Mouse (Mus musculus) lung, embryonic 16.5 days (tissue): Measurements from ENCODE around the gene Impg1. TPM values are rescaled to one million over a fixed set of nuclear protein-coding genes. Genes with fewer than 3 reads are reported as not detected.

ENCODE experiments used
- ATAC-seq: fragments of 200-750 bp; cut with Nextera tagmentation; 2 replicates; pipeline ENCODE4 v1.8.0; 2017; ENCODE audit warnings: low read depth, mild to moderate bottlenecking, moderate library complexity
- H3K27ac ChIP-seq: fragments of 300-500 bp; sonication (generic); 2 replicates; pipeline ENCODE4 v1.5.1; 2014; ENCODE audit warnings: mild to moderate bottlenecking, control low read depth, low read length
- H3K27me3 ChIP-seq: fragments of 300-500 bp; sonication (generic); 2 replicates; pipeline ENCODE4 v1.6.1; 2014; ENCODE audit warnings: low read depth, low read length, mixed read lengths; ENCODE audit not compliant: control insufficient read depth, insufficient read depth
- H3K36me3 ChIP-seq: fragments of 300-500 bp; sonication (generic); 2 replicates; pipeline ENCODE4 v1.6.1; 2014; ENCODE audit warnings: low read length; ENCODE audit not compliant: control insufficient read depth, insufficient read depth
- H3K4me1 ChIP-seq: fragments of 300-500 bp; sonication (generic); replicated peaks from 2 replicates; pipeline ENCODE4 v1.6.1; 2014; ENCODE audit warnings: low read length, mixed read lengths; ENCODE audit not compliant: control insufficient read depth, insufficient read depth
- H3K4me2 ChIP-seq: fragments of 300-500 bp; sonication (generic); 2 replicates; pipeline ENCODE4 v1.6.1; 2014; ENCODE audit warnings: low read depth, low read length, control low read depth
- H3K4me3 ChIP-seq: fragments of 300-500 bp; sonication (generic); 2 replicates; pipeline ENCODE4 v1.5.1; 2014; ENCODE audit warnings: mild to moderate bottlenecking, low read length, control low read depth
- H3K9ac ChIP-seq: fragments of 300-500 bp; sonication (generic); 2 replicates; pipeline ENCODE4 v1.6.1; 2014; ENCODE audit warnings: low read length, control low read depth
- H3K9me3 ChIP-seq: fragments of 300-500 bp; sonication (generic); 2 replicates; pipeline ENCODE4 v1.6.1; 2016; ENCODE audit warnings: low read length; ENCODE audit not compliant: control insufficient read depth
- WGBS: fragments of 180-500 bp; shearing (Covaris S2); extraction: QIAGEN DNeasy Blood & Tissue Kit; methylation state at CpG from one replicate; pipeline ENCODE4 v1.1.7; 2014; 5-methylcytosine and 5-hydroxymethylcytosine counted together
- polyA plus RNA-seq: library from polyadenylated mRNA; unstranded; fragments of >200 nt; fragmentation: Nextera tagmentation; extraction: Ambion mirVana; gene quantifications from 2 replicates; pipeline ENCODE4 v1.2.1, GENCODE M21; 2015

Impg1 gene
- polyA plus RNA-seq, 1 experiment from 2014 or later, result 0.09 TPM

DNA sequence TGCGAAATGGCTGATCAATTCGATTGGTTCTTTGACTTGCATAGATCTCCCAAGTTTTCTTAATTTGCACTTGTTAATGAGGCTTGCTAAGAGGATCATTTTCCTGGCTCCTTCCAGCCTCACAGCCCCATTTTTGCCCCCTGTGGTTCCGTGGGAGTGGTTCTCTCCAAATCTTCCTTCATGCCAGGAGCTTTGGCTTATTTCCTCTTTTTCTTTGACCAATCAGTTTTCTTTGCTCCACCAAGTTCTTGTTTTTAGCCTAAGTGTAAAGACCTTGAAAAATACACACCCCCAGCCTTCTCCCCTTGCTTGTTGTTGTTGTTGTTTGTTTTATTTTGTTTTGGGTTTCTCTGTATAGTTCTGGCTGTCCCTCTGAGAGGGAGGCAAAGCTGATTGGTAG lies 77.4 kb downstream of the Impg1 start:
- H3K4me2 ChIP-seq, result no peak overlapping the region
- H3K27me3 ChIP-seq, result no peaks in the 10 kb centered on the region
- no peak overlapping the region for H3K4me3 ChIP-seq
- H3K4me1 ChIP-seq, result no peaks in the 10 kb centered on the region
- H3K9ac ChIP-seq, result no peak overlapping the region
- H3K9me3 ChIP-seq, result no peaks in the 10 kb centered on the region
- no peak for ATAC-seq
- H3K36me3 ChIP-seq, result no peaks in the 10 kb centered on the region
- WGBS, result 91% methylated on average over 3 of the region's 3 CpGs
- H3K27ac ChIP-seq, result no peak overlapping the region

GRCm38 (mm10) chr9:80386492-80386891 lies 78.8 kb downstream of the Impg1 start:
- no peak overlapping the region for H3K4me2 ChIP-seq
- H3K4me3 ChIP-seq, result no peak overlapping the region
- H3K27me3 ChIP-seq, result no peaks in the 10 kb centered on the region
- H3K9ac ChIP-seq, result no peak overlapping the region
- no peaks in the 10 kb centered on the region for H3K36me3 ChIP-seq
- H3K27ac ChIP-seq, result no peak overlapping the region
- H3K4me1 ChIP-seq, result no peaks in the 10 kb centered on the region
- H3K9me3 ChIP-seq, result no peaks in the 10 kb centered on the region
- WGBS, result 15% methylated on average over 5 of the region's 5 CpGs
- ATAC-seq, result peak; percentile 36; the same call in 1 of the 2 replicates

GRCm38 (mm10) chr9:80386000-80386399 lies 79.3 kb downstream of the Impg1 start:
- H3K4me3 ChIP-seq, result no peak overlapping the region
- no peak overlapping the region for H3K27ac ChIP-seq
- H3K9ac ChIP-seq, result no peak overlapping the region
- H3K27me3 ChIP-seq, result no peaks in the 10 kb centered on the region
- no peaks in the 10 kb centered on the region for H3K36me3 ChIP-seq
- 49% methylated on average over 7 of the region's 7 CpGs for WGBS
- no peak for ATAC-seq
- no peaks in the 10 kb centered on the region for H3K4me1 ChIP-seq
- no peak overlapping the region for H3K4me2 ChIP-seq
- H3K9me3 ChIP-seq, result no peaks in the 10 kb centered on the region

DNA sequence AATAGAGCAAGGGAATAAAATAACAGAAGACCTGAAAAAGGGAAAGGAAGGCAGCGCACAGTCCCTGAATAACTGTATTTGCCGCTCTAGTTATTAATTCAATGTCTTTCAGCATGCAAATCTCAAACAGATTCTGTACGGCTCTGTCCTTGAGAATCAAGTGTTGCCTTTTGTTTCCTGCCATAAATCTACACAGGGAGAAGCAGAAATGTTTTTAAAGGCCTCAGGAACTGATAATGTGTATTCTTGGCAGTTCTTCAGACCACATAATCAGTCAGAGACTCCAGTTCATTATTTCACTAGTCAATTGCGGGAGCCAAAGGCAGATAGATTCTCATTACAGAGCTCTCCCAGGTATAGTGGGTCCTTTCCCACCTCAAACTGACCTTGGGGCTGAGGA lies 82.6 kb downstream of the Impg1 start:
- Histone ChIP-seq H3K9ac (no peak overlapping the region), H3K4me2 (no peak overlapping the region), H3K9me3 (no peaks in the 10 kb centered on the region), H3K4me3 (no peak overlapping the region), H3K4me1 (no peaks in the 10 kb centered on the region), H3K27ac (no peak overlapping the region), H3K27me3 (no peaks in the 10 kb centered on the region), H3K36me3 (no peaks in the 10 kb centered on the region)
- no peak for ATAC-seq
- WGBS, result 62% methylated on average over 4 of the region's 4 CpGs

DNA sequence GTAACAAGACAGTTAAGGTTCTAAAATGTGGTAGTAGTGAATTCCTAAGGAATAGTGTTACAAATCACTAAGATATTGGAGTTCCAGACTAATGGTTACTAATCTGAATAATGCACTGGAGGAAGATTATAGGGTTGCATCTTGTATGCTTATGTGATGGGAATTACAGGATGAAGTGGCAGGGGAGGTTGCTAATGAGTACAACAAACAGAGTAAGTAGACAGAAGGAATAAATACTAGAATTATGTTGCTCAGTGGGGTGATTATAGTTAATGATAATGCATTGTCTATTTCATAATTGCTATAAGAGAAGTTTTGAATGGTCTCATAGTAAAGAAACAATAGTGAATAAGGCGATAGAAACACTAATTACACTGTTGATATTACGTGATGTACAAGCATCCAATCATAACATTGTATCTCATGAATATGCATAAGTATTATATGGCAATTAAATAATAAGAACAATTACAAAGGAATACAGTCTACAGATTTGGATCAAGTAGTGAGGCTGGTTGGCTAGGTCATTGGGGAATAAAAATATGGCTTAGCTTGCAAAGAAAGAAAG lies 85.1 kb downstream of the Impg1 start:
- Histone ChIP-seq H3K9ac (no peak overlapping the region), H3K27me3 (no peaks in the 10 kb centered on the region), H3K9me3 (no peaks in the 10 kb centered on the region), H3K4me1 (no peaks in the 10 kb centered on the region), H3K4me2 (no peak overlapping the region), H3K4me3 (no peak overlapping the region), H3K27ac (no peak overlapping the region), H3K36me3 (no peaks in the 10 kb centered on the region)
- WGBS, result 84% methylated on average over 2 of the region's 2 CpGs
- ATAC-seq, result no peak

DNA sequence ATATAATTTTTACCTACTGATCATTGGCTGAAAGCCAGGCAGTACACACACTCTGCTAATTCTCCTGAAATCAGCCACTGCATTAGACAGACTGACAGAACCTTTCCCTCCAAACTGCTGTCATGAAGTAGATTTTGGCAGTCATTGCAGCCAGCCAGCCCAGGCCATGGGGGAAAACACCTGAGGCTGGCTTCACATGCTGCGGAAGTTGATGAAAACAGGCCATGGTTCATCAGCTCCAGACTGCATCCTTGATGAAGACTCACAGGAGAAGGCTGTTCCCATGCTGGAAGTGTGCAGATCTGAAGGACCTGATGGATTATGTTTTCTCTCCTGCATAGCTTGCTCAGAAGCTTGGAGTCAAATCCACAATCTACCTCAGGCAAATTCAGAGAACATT lies 91.2 kb downstream of the Impg1 start:
- no peak overlapping the region for H3K27ac ChIP-seq
- no peak overlapping the region for H3K9ac ChIP-seq
- H3K36me3 ChIP-seq, result no peaks in the 10 kb centered on the region
- no peaks in the 10 kb centered on the region for H3K4me1 ChIP-seq
- no peaks in the 10 kb centered on the region for H3K9me3 ChIP-seq
- no peak for ATAC-seq
- no peak overlapping the region for H3K4me2 ChIP-seq
- 93% methylated on average over 1 of the region's 1 CpGs for WGBS
- H3K27me3 ChIP-seq, result no peaks in the 10 kb centered on the region
- H3K4me3 ChIP-seq, result no peak overlapping the region

DNA sequence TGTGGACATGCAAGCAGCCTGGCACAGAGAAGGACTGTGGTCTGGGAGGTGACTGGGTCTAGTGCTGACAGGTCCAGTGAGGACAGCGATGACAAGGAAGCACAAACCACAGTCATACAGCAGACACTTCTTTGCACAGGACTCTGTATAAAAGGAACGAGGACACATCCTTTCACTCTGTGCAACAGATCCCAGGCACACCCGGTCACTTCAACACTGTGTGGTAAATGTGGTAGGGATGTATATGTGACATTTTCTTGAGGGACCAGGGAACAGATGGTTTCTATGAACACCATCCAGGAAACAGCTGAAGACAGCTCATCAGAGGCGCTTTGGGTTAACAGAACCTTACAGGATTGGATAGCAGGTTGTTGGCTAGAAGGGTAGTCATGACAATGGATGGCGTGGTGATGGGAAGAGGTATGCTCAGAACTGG lies 92.0 kb downstream of the Impg1 start:
- Histone ChIP-seq H3K36me3 (no peaks in the 10 kb centered on the region), H3K4me1 (no peaks in the 10 kb centered on the region), H3K9ac (no peak overlapping the region), H3K27me3 (no peaks in the 10 kb centered on the region), H3K4me3 (no peak overlapping the region), H3K27ac (no peak overlapping the region), H3K4me2 (no peak overlapping the region), H3K9me3 (no peaks in the 10 kb centered on the region)
- ATAC-seq, result no peak
- WGBS, result 64% methylated on average over 5 of the region's 5 CpGs

- H3K9ac ChIP-seq, result no peak overlapping the region
- no peaks in the 10 kb centered on the region for H3K4me1 ChIP-seq
- ATAC-seq, result no peak
- WGBS, result 67% methylated on average over 2 of the region's 2 CpGs
- no peak overlapping the region for H3K4me3 ChIP-seq
- H3K9me3 ChIP-seq, result no peaks in the 10 kb centered on the region
- no peaks in the 10 kb centered on the region for H3K36me3 ChIP-seq
- no peak overlapping the region for H3K4me2 ChIP-seq
- no peaks in the 10 kb centered on the region for H3K27me3 ChIP-seq
- H3K27ac ChIP-seq, result no peak overlapping the region
Observed at GRCm38 (mm10) chr9:80368636-80369035, 96.6 kb downstream of the Impg1 start.

DNA sequence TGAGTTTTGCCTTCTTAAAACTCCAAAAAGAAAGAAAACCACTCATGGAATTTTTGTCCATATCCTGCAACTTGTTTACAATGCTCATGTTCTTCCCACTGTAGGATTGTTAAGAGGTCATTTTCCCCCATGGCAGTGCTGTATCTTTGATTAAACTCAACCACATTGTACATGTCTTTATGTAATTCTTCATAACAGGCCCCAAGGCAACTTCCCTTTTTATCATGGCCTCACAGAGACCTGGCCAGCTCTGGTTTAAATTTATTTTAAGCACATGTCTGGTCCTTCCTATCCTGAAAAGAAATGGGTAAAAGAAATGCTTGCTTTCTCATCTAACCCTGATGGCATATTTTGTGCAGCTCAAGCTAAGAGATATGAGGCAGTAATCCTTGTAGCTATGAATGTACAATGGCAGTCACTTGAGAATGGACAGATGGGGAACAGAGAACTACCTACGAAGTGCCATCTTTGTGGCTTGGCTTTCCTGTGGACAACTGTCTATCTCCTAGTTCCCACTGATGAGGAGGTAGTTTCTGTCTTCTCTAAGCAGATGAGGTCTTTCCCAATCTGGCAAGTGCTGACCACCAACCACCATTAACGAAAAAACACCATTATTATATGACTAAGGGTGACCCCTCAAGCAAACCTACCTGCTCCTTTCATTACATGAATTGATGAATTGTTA lies 97.6 kb downstream of the Impg1 start:
- WGBS, result 83% methylated on average over 2 of the region's 2 CpGs
- no peak overlapping the region for H3K4me2 ChIP-seq
- no peak for ATAC-seq
- no peaks in the 10 kb centered on the region for H3K27me3 ChIP-seq
- H3K36me3 ChIP-seq, result no peaks in the 10 kb centered on the region
- no peaks in the 10 kb centered on the region for H3K9me3 ChIP-seq
- no peak overlapping the region for H3K27ac ChIP-seq
- no peak overlapping the region for H3K9ac ChIP-seq
- H3K4me1 ChIP-seq, result no peaks in the 10 kb centered on the region
- H3K4me3 ChIP-seq, result no peak overlapping the region
